In genomic region chr1:158960549-158960948, GRCm38 (mm10) we compare ENCODE assay signal across 11 mouse cellular contexts. TPM values are rescaled to one million over a fixed set of nuclear protein-coding genes. Genes with fewer than 3 reads are reported as not detected.
DNase-seq lines count a peak whose midpoint lies in the region; ATAC-seq lines count a peak whose summit lies in the region.
"Had no signal": no experiment of that assay in that cellular context is flagged by ENCODE, and none has a peak within 500 bp of the region (broad histone marks: within the 10 kb centered on the region; RNA-seq: fewer than 3 reads in every experiment).

No protein-coding gene starts in this region.

- peak overlapping the region; percentile 38 for H3K4me2 ChIP-seq in kidney, embryonic 15.5 days
- H3K4me2 ChIP-seq in embryonic facial prominence, embryonic 15.5 days (replicated peaks) = peak overlapping the region; percentile 45
- H3K4me2 ChIP-seq in hindbrain, embryonic 15.5 days = peak overlapping the region; percentile 46
- peak overlapping the region; percentile 39 for H3K4me2 ChIP-seq in neural tube, embryonic 13.5 days

- H3K9me3 ChIP-seq in kidney, embryonic 15.5 days (replicated peaks) = no peaks in the 10 kb centered on the region
- H3K9me3 ChIP-seq in embryonic facial prominence, embryonic 15.5 days (replicated peaks) = no peaks in the 10 kb centered on the region
- H3K9me3 ChIP-seq in hindbrain, embryonic 15.5 days = no peaks in the 10 kb centered on the region
- no peaks in the 10 kb centered on the region for H3K9me3 ChIP-seq in neural tube, embryonic 13.5 days

- DNase-seq in kidney, postnatal 14 days = no peak
- no peak for DNase-seq in layer of hippocampus, adult 18-20 months (ENCODE audit: low spot score in 2 of 2)
- DNase-seq in cerebellum, adult 11 months = no peak
- DNase-seq: cerebellum, adult 9-11 months; gastrocnemius, postnatal 10 days; lung, postnatal 4 days; thymus, adult 18-20 months had no signal

- H3K36me3 ChIP-seq in kidney, embryonic 15.5 days = no peaks in the 10 kb centered on the region
- H3K36me3 ChIP-seq in embryonic facial prominence, embryonic 15.5 days = no peaks in the 10 kb centered on the region
- H3K36me3 ChIP-seq in hindbrain, embryonic 15.5 days = no peaks in the 10 kb centered on the region
- no peaks in the 10 kb centered on the region for H3K36me3 ChIP-seq in neural tube, embryonic 13.5 days

- H3K4me1 ChIP-seq in kidney, embryonic 15.5 days = peaks cover 17% of the 10 kb centered on the region; the same call in 1 of the 2 replicates
- peaks cover 11% of the 10 kb centered on the region; the same call in 1 of the 2 replicates for H3K4me1 ChIP-seq in embryonic facial prominence, embryonic 15.5 days
- H3K4me1 ChIP-seq in hindbrain, embryonic 15.5 days (replicated peaks) = 0 out of 2 replicates have a peak, but pooled peaks cover 14% of the 10 kb centered on the region
- H3K4me1 ChIP-seq in neural tube, embryonic 13.5 days (replicated peaks) = peaks cover 13% of the 10 kb centered on the region; the same call in 1 of the 2 replicates

- no peak overlapping the region for H3K27ac ChIP-seq in kidney, embryonic 15.5 days
- peak overlapping the region; percentile 55 for H3K27ac ChIP-seq in embryonic facial prominence, embryonic 15.5 days (replicated peaks)
- no peak overlapping the region for H3K27ac ChIP-seq in hindbrain, embryonic 15.5 days (replicated peaks)
- no peak overlapping the region for H3K27ac ChIP-seq in neural tube, embryonic 13.5 days (replicated peaks)

- H3K27me3 ChIP-seq in kidney, embryonic 15.5 days = no peaks in the 10 kb centered on the region
- H3K27me3 ChIP-seq in embryonic facial prominence, embryonic 15.5 days = no peaks in the 10 kb centered on the region
- H3K27me3 ChIP-seq in hindbrain, embryonic 15.5 days = no peaks in the 10 kb centered on the region
- no peaks in the 10 kb centered on the region; the same call in 1 of the 2 replicates for H3K27me3 ChIP-seq in neural tube, embryonic 13.5 days

- 31% methylated on average over 8 of the region's 8 CpGs for WGBS in kidney, embryonic 15.5 days
- 13% methylated on average over 8 of the region's 8 CpGs for WGBS in embryonic facial prominence, embryonic 15.5 days
- 17% methylated on average over 8 of the region's 8 CpGs for WGBS in hindbrain, embryonic 15.5 days
- 29% methylated on average over 8 of the region's 8 CpGs for WGBS in neural tube, embryonic 13.5 days

- no peak overlapping the region for H3K9ac ChIP-seq in kidney, embryonic 15.5 days
- H3K9ac ChIP-seq in embryonic facial prominence, embryonic 15.5 days = no peak overlapping the region
- no peak overlapping the region for H3K9ac ChIP-seq in hindbrain, embryonic 15.5 days
- H3K9ac ChIP-seq in neural tube, embryonic 13.5 days = 0 out of 2 replicates have a peak overlapping the region, but pooled peaks have one; percentile 8

- H3K4me3 ChIP-seq in kidney, embryonic 15.5 days (replicated peaks) = no peak overlapping the region; the same call in 1 of the 2 replicates
- peak overlapping the region; percentile 18 for H3K4me3 ChIP-seq in embryonic facial prominence, embryonic 15.5 days (replicated peaks)
- peak overlapping the region; percentile 8; the same call in 1 of the 2 replicates for H3K4me3 ChIP-seq in hindbrain, embryonic 15.5 days
- no peak overlapping the region for H3K4me3 ChIP-seq in neural tube, embryonic 13.5 days

- ATAC-seq in kidney, embryonic 15.5 days (replicated peaks; ENCODE audit: low FRiP score) = peak; percentile 16; the same call in 1 of the 2 replicates
- no peak for ATAC-seq in embryonic facial prominence, embryonic 15.5 days (ENCODE audit: insufficient number of reproducible peaks, low FRiP score, low TSS enrichment, low read depth)
- ATAC-seq in hindbrain, embryonic 15.5 days (ENCODE audit: low FRiP score, low read depth) = peak; percentile 65
- peak; percentile 75; the same call in 1 of the 2 replicates for ATAC-seq in neural tube, embryonic 13.5 days (ENCODE audit: low read depth)

RNA-seq across cellular contexts. Expression of gene Pappa2, which starts 19.7 kb away (rescaled TPM):
- 0.71 and 0.85 TPM in 2 replicates for polyA plus RNA-seq in kidney, embryonic 15.5 days (2015; fragmentation: Nextera tagmentation; extraction: Ambion mirVana)
- polyA plus RNA-seq in embryonic facial prominence, embryonic 15.5 days (2015; fragmentation: Nextera tagmentation; extraction: Ambion mirVana) = 5.0 and 6.2 TPM in 2 replicates
- 0.53 and 0.83 TPM in 2 replicates for polyA plus RNA-seq in hindbrain, embryonic 15.5 days (2015; fragmentation: Nextera tagmentation; extraction: Ambion mirVana)
- polyA plus RNA-seq in neural tube, embryonic 13.5 days (2015; fragmentation: Nextera tagmentation; extraction: Ambion mirVana) = 1.2 and 2.0 TPM in 2 replicates
- total RNA-seq in layer of hippocampus, adult 18-20 months (2021) = under 1 TPM; 0.41 to 0.89 TPM

Comparison
In these comparisons a context has a peak if more than half of its experiments do, and no peak if none do; other contexts are left out.
1. H3K4me3 ChIP-seq: peak in embryonic facial prominence, embryonic 15.5 days (single experiment) and hindbrain, embryonic 15.5 days (single experiment); none in kidney, embryonic 15.5 days (single experiment) and neural tube, embryonic 13.5 days (single experiment).
2. Peak in every context shown above with its lines, with median percentiles within 50 percentile points of each other: H3K4me2 ChIP-seq.